Mouse (Mus musculus) neural tube, embryonic 11.5 days (tissue): ENCODE results near the gene Smco2. TPM values are rescaled to one million over a fixed set of nuclear protein-coding genes. Genes with fewer than 3 reads are reported as not detected.

Experiments used
- ATAC-seq: fragments of 200-750 bp; cut with Nextera tagmentation; 2 replicates; pipeline ENCODE4 v1.8.0; 2017; ENCODE audit warnings: moderate number of reproducible peaks, mild to moderate bottlenecking, moderate TSS enrichment, moderate library complexity; ENCODE audit not compliant: insufficient read depth, low FRiP score, low TSS enrichment
- DNase-seq: peaks from one replicate; pipeline ENCODE4 v3.0.0-alpha.2; 2015; ENCODE audit warnings: low spot score
- H3K27ac ChIP-seq: fragments of 300-500 bp; sonication (generic); 2 replicates; pipeline ENCODE4 v1.5.1; 2014; ENCODE audit warnings: low read depth, mild to moderate bottlenecking, low read length
- H3K27me3 ChIP-seq: fragments of 300-500 bp; sonication (generic); 2 replicates; pipeline ENCODE4 v1.6.1; 2014; ENCODE audit warnings: mild to moderate bottlenecking, low read length, mixed read lengths; ENCODE audit not compliant: control insufficient read depth, insufficient read depth
- H3K36me3 ChIP-seq: fragments of 300-500 bp; sonication (generic); 2 replicates; pipeline ENCODE4 v1.6.1; 2014; ENCODE audit warnings: mild to moderate bottlenecking, low read length, moderate library complexity, mixed read lengths; ENCODE audit not compliant: control insufficient read depth, insufficient read depth
- H3K4me1 ChIP-seq: fragments of 300-500 bp; sonication (generic); 2 replicates; pipeline ENCODE4 v1.6.1; 2014; ENCODE audit warnings: low read length, mixed read lengths; ENCODE audit not compliant: control insufficient read depth, insufficient read depth
- H3K4me2 ChIP-seq: fragments of 300-500 bp; sonication (generic); 2 replicates; pipeline ENCODE4 v1.6.1; 2014; ENCODE audit warnings: low read depth, mild to moderate bottlenecking, moderate library complexity
- H3K4me3 ChIP-seq: fragments of 300-500 bp; sonication (generic); 2 replicates; pipeline ENCODE4 v1.5.1; 2014; ENCODE audit warnings: low read depth, low read length
- H3K9ac ChIP-seq: fragments of 300-500 bp; sonication (generic); 2 replicates; pipeline ENCODE4 v1.6.1; 2014; ENCODE audit warnings: mild to moderate bottlenecking, low read length
- H3K9me3 ChIP-seq: fragments of 300-500 bp; sonication (generic); 2 replicates; pipeline ENCODE4 v1.6.1; 2016; ENCODE audit warnings: low read length; ENCODE audit not compliant: control insufficient read depth
- WGBS: fragments of 180-500 bp; shearing (Covaris S2); extraction: QIAGEN DNeasy Blood & Tissue Kit; methylation state at CpG from one replicate; pipeline ENCODE4 v1.1.7; 2014; 5-methylcytosine and 5-hydroxymethylcytosine counted together
- polyA plus RNA-seq: library from polyadenylated mRNA; unstranded; fragments of >200 nt; fragmentation: Nextera tagmentation; extraction: Ambion mirVana; gene quantifications from 2 replicates; pipeline ENCODE4 v1.2.1, GENCODE M21; 2014

The Smco2 gene
- polyA plus RNA-seq, 1 experiment from 2014 or later = not detected

GRCm38 (mm10) chr6:146833485-146834314, 16.2 kb upstream of the Smco2 start:
- DNase-seq = peak; percentile 69
- 71% methylated on average over 6 of the region's 6 CpGs for WGBS

GRCm38 (mm10) chr6:146834342-146834741, 15.6 kb upstream of the Smco2 start:
- Histone ChIP-seq H3K27ac (no peak overlapping the region), H3K4me3 (no peak overlapping the region), H3K27me3 (no peaks in the 10 kb centered on the region), H3K4me2 (no peak overlapping the region), H3K9me3 (no peaks in the 10 kb centered on the region), H3K9ac (no peak overlapping the region), H3K4me1 (no peaks in the 10 kb centered on the region), H3K36me3 (no peaks in the 10 kb centered on the region)
- ATAC-seq = no peak
- 85% methylated on average over 3 of the region's 3 CpGs for WGBS
- no peak for DNase-seq

More at GRCm38 (mm10) chr6:146833485-146834314, 16.2 kb upstream of the Smco2 start:
- H3K4me2 ChIP-seq = no peak overlapping the region
- H3K36me3 ChIP-seq = no peaks in the 10 kb centered on the region
- H3K4me1 ChIP-seq = no peaks in the 10 kb centered on the region
- H3K4me3 ChIP-seq = no peak overlapping the region
- H3K9me3 ChIP-seq = no peaks in the 10 kb centered on the region
- no peak overlapping the region for H3K9ac ChIP-seq
- no peak overlapping the region for H3K27ac ChIP-seq
- no peaks in the 10 kb centered on the region for H3K27me3 ChIP-seq
- ATAC-seq = peak; percentile 83

GRCm38 (mm10) chr6:146835784-146836183, 14.1 kb upstream of the Smco2 start:
- DNase-seq = no peak
- ATAC-seq = no peak
- 43% methylated on average over 4 of the region's 4 CpGs for WGBS
- no peaks in the 10 kb centered on the region for H3K36me3 ChIP-seq
- H3K4me1 ChIP-seq = no peaks in the 10 kb centered on the region
- H3K9ac ChIP-seq = no peak overlapping the region
- H3K27ac ChIP-seq = no peak overlapping the region
- H3K9me3 ChIP-seq = no peaks in the 10 kb centered on the region
- no peak overlapping the region for H3K4me2 ChIP-seq
- no peak overlapping the region for H3K4me3 ChIP-seq
- no peaks in the 10 kb centered on the region for H3K27me3 ChIP-seq

GRCm38 (mm10) chr6:146837316-146837715, 12.6 kb upstream of the Smco2 start:
- no peaks in the 10 kb centered on the region for H3K4me1 ChIP-seq
- 83% methylated on average over 7 of the region's 7 CpGs for WGBS
- no peaks in the 10 kb centered on the region for H3K36me3 ChIP-seq
- no peak overlapping the region for H3K4me2 ChIP-seq
- no peaks in the 10 kb centered on the region for H3K9me3 ChIP-seq
- DNase-seq (no peak), ATAC-seq (no peak)
- H3K27me3 ChIP-seq = no peaks in the 10 kb centered on the region
- no peak overlapping the region for H3K9ac ChIP-seq
- H3K27ac ChIP-seq = no peak overlapping the region
- no peak overlapping the region for H3K4me3 ChIP-seq

GRCm38 (mm10) chr6:146838366-146838765, 11.5 kb upstream of the Smco2 start:
- H3K4me3 ChIP-seq = no peak overlapping the region
- H3K9me3 ChIP-seq = no peaks in the 10 kb centered on the region
- H3K4me1 ChIP-seq = no peaks in the 10 kb centered on the region
- DNase-seq (no peak), ATAC-seq (no peak)
- no peak overlapping the region for H3K9ac ChIP-seq
- WGBS = 89% methylated on average over 5 of the region's 5 CpGs
- H3K4me2 ChIP-seq = no peak overlapping the region
- H3K27me3 ChIP-seq = no peaks in the 10 kb centered on the region
- H3K36me3 ChIP-seq = no peaks in the 10 kb centered on the region
- H3K27ac ChIP-seq = no peak overlapping the region

- H3K36me3 ChIP-seq = no peaks in the 10 kb centered on the region
- no peak overlapping the region for H3K4me3 ChIP-seq
Measured at GRCm38 (mm10) chr6:146838863-146839262, 11.0 kb upstream of the Smco2 start.

GRCm38 (mm10) chr6:146844867-146845266, 5.0 kb upstream of the Smco2 start:
- H3K9ac ChIP-seq = no peak overlapping the region
- no peak for DNase-seq
- no peak overlapping the region for H3K27ac ChIP-seq
- no peaks in the 10 kb centered on the region for H3K36me3 ChIP-seq
- no peaks in the 10 kb centered on the region for H3K4me1 ChIP-seq
- no peaks in the 10 kb centered on the region for H3K9me3 ChIP-seq
- no peak overlapping the region for H3K4me3 ChIP-seq
- H3K27me3 ChIP-seq = no peaks in the 10 kb centered on the region
- WGBS = 85% methylated on average over 6 of the region's 6 CpGs
- ATAC-seq = no peak
- H3K4me2 ChIP-seq = no peak overlapping the region

More at GRCm38 (mm10) chr6:146838863-146839262, 11.0 kb upstream of the Smco2 start:
- Histone ChIP-seq H3K9ac (no peak overlapping the region), H3K4me2 (no peak overlapping the region), H3K9me3 (no peaks in the 10 kb centered on the region), H3K4me1 (no peaks in the 10 kb centered on the region), H3K27ac (no peak overlapping the region), H3K27me3 (no peaks in the 10 kb centered on the region)
- WGBS = 91% methylated on average over 4 of the region's 4 CpGs
- no peak for ATAC-seq
- no peak for DNase-seq

GRCm38 (mm10) chr6:146845347-146845746, 4.6 kb upstream of the Smco2 start:
- H3K4me1 ChIP-seq = no peaks in the 10 kb centered on the region
- no peak overlapping the region for H3K9ac ChIP-seq
- H3K4me2 ChIP-seq = no peak overlapping the region
- DNase-seq (no peak), ATAC-seq (no peak)
- no peak overlapping the region for H3K27ac ChIP-seq
- H3K4me3 ChIP-seq = no peak overlapping the region
- WGBS = 79% methylated on average over 5 of the region's 5 CpGs
- no peaks in the 10 kb centered on the region for H3K9me3 ChIP-seq
- H3K36me3 ChIP-seq = no peaks in the 10 kb centered on the region
- no peaks in the 10 kb centered on the region for H3K27me3 ChIP-seq
